Mouse (Mus musculus): ENCODE results near the gene Hspb11. TPM values are rescaled to one million over a fixed set of nuclear protein-coding genes. Genes with fewer than 3 reads are reported as not detected.

Hspb11 gene
- polyA plus RNA-seq, 1 experiment: 27.9 TPM

GRCm38 (mm10) chr4:107260001-107260400 is 6.6 kb downstream of the Hspb11 start:
- Histone ChIP-seq H3K4me3 (no peak overlapping the region), H3ac (ENCODE audit: control insufficient read depth, insufficient read length) (no peak overlapping the region), H3K36me3 (ENCODE audit: control insufficient read depth, insufficient read depth) (peaks cover 4% of the 10 kb centered on the region), H3K79me2 (ENCODE audit: control insufficient read depth, insufficient read depth) (no peaks in the 10 kb centered on the region), H3K27me3 (ENCODE audit: control insufficient read depth, insufficient read depth, insufficient read length) (no peaks in the 10 kb centered on the region), H3K4me2 (ENCODE audit: low read depth) (no peak overlapping the region)
- TF ChIP-seq USF1 (IDR thresholded peaks at IDR 0.05; ENCODE audit: low read depth) (no peak), TCF12 (IDR thresholded peaks at IDR 0.05; ENCODE audit: insufficient read depth, poor library complexity, severe bottlenecking) (no peak), E2F4 (IDR thresholded peaks at IDR 0.05; ENCODE audit: insufficient read depth) (no peak), POLR2AphosphoS2 (IDR thresholded peaks at IDR 0.05; ENCODE audit: insufficient read length, low read depth) (no peak), MAX (IDR thresholded peaks at IDR 0.05; ENCODE audit: low read depth) (no peak), TCF3 (IDR thresholded peaks at IDR 0.05; ENCODE audit: insufficient read length, low read depth) (no peak), CEBPB (IDR thresholded peaks at IDR 0.05; ENCODE audit: insufficient read depth, poor library complexity, severe bottlenecking) (no peak), MYOD1 (IDR thresholded peaks at IDR 0.05; ENCODE audit: control insufficient read depth in 1 of 3, insufficient read length in 2 of 3, low read depth in 2 of 3) (no peak), REST (IDR thresholded peaks at IDR 0.05; ENCODE audit: insufficient read depth, insufficient read length) (no peak), POLR2A (IDR thresholded peaks at IDR 0.05; ENCODE audit: insufficient read length, low read depth) (no peak), SRF (IDR thresholded peaks at IDR 0.05; ENCODE audit: control insufficient read depth, insufficient read length, low read depth) (no peak), MYOG (IDR thresholded peaks at IDR 0.05; ENCODE audit: control insufficient read depth in 1 of 3, insufficient read depth in 1 of 3, insufficient read length in 2 of 3, low read depth in 2 of 3) (no peak)

- Histone ChIP-seq H3K4me2 (ENCODE audit: low read depth) (no peak overlapping the region), H3K36me3 (ENCODE audit: control insufficient read depth, insufficient read depth) (peaks cover 7% of the 10 kb centered on the region), H3K79me2 (ENCODE audit: control insufficient read depth, insufficient read depth) (no peaks in the 10 kb centered on the region), H3K27me3 (ENCODE audit: control insufficient read depth, insufficient read depth, insufficient read length) (no peaks in the 10 kb centered on the region), H3K4me3 (no peak overlapping the region), H3ac (ENCODE audit: control insufficient read depth, insufficient read length) (no peak overlapping the region)
- no peak for TF ChIP-seq USF1 (IDR thresholded peaks at IDR 0.05; ENCODE audit: low read depth)
- no peak for TF ChIP-seq POLR2AphosphoS2 (IDR thresholded peaks at IDR 0.05; ENCODE audit: insufficient read length, low read depth)
- no peak for TF ChIP-seq E2F4 (IDR thresholded peaks at IDR 0.05; ENCODE audit: insufficient read depth)
- no peak for TF ChIP-seq MAX (IDR thresholded peaks at IDR 0.05; ENCODE audit: low read depth)
- TF ChIP-seq REST (IDR thresholded peaks at IDR 0.05; ENCODE audit: insufficient read depth, insufficient read length): no peak
- no peak for TF ChIP-seq SRF (IDR thresholded peaks at IDR 0.05; ENCODE audit: control insufficient read depth, insufficient read length, low read depth)
- TF ChIP-seq TCF12 (IDR thresholded peaks at IDR 0.05; ENCODE audit: insufficient read depth, poor library complexity, severe bottlenecking): no peak
Measured at GRCm38 (mm10) chr4:107273683-107274082, 20.3 kb downstream of the Hspb11 start.

GRCm38 (mm10) chr4:107274511-107274910 is 21.1 kb downstream of the Hspb11 start:
- peaks cover 7% of the 10 kb centered on the region for H3K36me3 ChIP-seq (ENCODE audit: control insufficient read depth, insufficient read depth)
- no peak overlapping the region for H3K4me3 ChIP-seq
- H3K4me2 ChIP-seq (ENCODE audit: low read depth): no peak overlapping the region
- H3ac ChIP-seq (ENCODE audit: control insufficient read depth, insufficient read length): no peak overlapping the region
- no peaks in the 10 kb centered on the region for H3K79me2 ChIP-seq (ENCODE audit: control insufficient read depth, insufficient read depth)
- no peak for TF ChIP-seq MAX (IDR thresholded peaks at IDR 0.05; ENCODE audit: low read depth)
- no peak for TF ChIP-seq TCF12 (IDR thresholded peaks at IDR 0.05; ENCODE audit: insufficient read depth, poor library complexity, severe bottlenecking)
- no peak for TF ChIP-seq POLR2A (IDR thresholded peaks at IDR 0.05; ENCODE audit: insufficient read length, low read depth)
- TF ChIP-seq MYOG (IDR thresholded peaks at IDR 0.05; ENCODE audit: control insufficient read depth in 1 of 3, insufficient read depth in 1 of 3, insufficient read length in 2 of 3, low read depth in 2 of 3): no peak
- TF ChIP-seq POLR2AphosphoS2 (IDR thresholded peaks at IDR 0.05; ENCODE audit: insufficient read length, low read depth): no peak
- no peak for TF ChIP-seq REST (IDR thresholded peaks at IDR 0.05; ENCODE audit: insufficient read depth, insufficient read length)
- TF ChIP-seq TCF3 (IDR thresholded peaks at IDR 0.05; ENCODE audit: insufficient read length, low read depth): no peak
- TF ChIP-seq CEBPB (IDR thresholded peaks at IDR 0.05; ENCODE audit: insufficient read depth, poor library complexity, severe bottlenecking): no peak
- no peak for TF ChIP-seq USF1 (IDR thresholded peaks at IDR 0.05; ENCODE audit: low read depth)
- TF ChIP-seq SRF (IDR thresholded peaks at IDR 0.05; ENCODE audit: control insufficient read depth, insufficient read length, low read depth): no peak
- TF ChIP-seq MYOD1 (IDR thresholded peaks at IDR 0.05; ENCODE audit: control insufficient read depth in 1 of 3, insufficient read length in 2 of 3, low read depth in 2 of 3): no peak
- no peak for TF ChIP-seq E2F4 (IDR thresholded peaks at IDR 0.05; ENCODE audit: insufficient read depth)
- H3K27me3 ChIP-seq (ENCODE audit: control insufficient read depth, insufficient read depth, insufficient read length): no peaks in the 10 kb centered on the region

- H3K4me2 ChIP-seq (ENCODE audit: low read depth): no peak overlapping the region
Measured at GRCm38 (mm10) chr4:107278188-107278707, 24.9 kb downstream of the Hspb11 start.

GRCm38 (mm10) chr4:107280843-107281475 is 27.6 kb downstream of the Hspb11 start:
- Histone ChIP-seq H3K27me3 (ENCODE audit: control insufficient read depth, insufficient read depth, insufficient read length) (no peaks in the 10 kb centered on the region), H3K36me3 (ENCODE audit: control insufficient read depth, insufficient read depth) (peaks cover 3% of the 10 kb centered on the region), H3K4me2 (ENCODE audit: low read depth) (no peak overlapping the region), H3ac (ENCODE audit: control insufficient read depth, insufficient read length) (no peak overlapping the region), H3K4me3 (no peak overlapping the region), H3K79me2 (ENCODE audit: control insufficient read depth, insufficient read depth) (no peaks in the 10 kb centered on the region)
- TF ChIP-seq MYOG (IDR thresholded peaks at IDR 0.05; ENCODE audit: control insufficient read depth in 1 of 3, insufficient read depth in 1 of 3, insufficient read length in 2 of 3, low read depth in 2 of 3) (no peak), MAX (IDR thresholded peaks at IDR 0.05; ENCODE audit: low read depth) (no peak), CEBPB (IDR thresholded peaks at IDR 0.05; ENCODE audit: insufficient read depth, poor library complexity, severe bottlenecking) (no peak), POLR2AphosphoS2 (IDR thresholded peaks at IDR 0.05; ENCODE audit: insufficient read length, low read depth) (no peak), TCF12 (IDR thresholded peaks at IDR 0.05; ENCODE audit: insufficient read depth, poor library complexity, severe bottlenecking) (no peak), TCF3 (IDR thresholded peaks at IDR 0.05; ENCODE audit: insufficient read length, low read depth) (no peak), POLR2A (IDR thresholded peaks at IDR 0.05; ENCODE audit: insufficient read length, low read depth) (no peak), USF1 (IDR thresholded peaks at IDR 0.05; ENCODE audit: low read depth) (no peak), REST (IDR thresholded peaks at IDR 0.05; ENCODE audit: insufficient read depth, insufficient read length) (no peak), MYOD1 (IDR thresholded peaks at IDR 0.05; ENCODE audit: control insufficient read depth in 1 of 3, insufficient read length in 2 of 3, low read depth in 2 of 3) (no peak), E2F4 (IDR thresholded peaks at IDR 0.05; ENCODE audit: insufficient read depth) (no peak)

More at GRCm38 (mm10) chr4:107278188-107278707, 24.9 kb downstream of the Hspb11 start:
- H3ac ChIP-seq (ENCODE audit: control insufficient read depth, insufficient read length): no peak overlapping the region
- H3K4me3 ChIP-seq: no peak overlapping the region
- H3K79me2 ChIP-seq (ENCODE audit: control insufficient read depth, insufficient read depth): no peaks in the 10 kb centered on the region
- no peaks in the 10 kb centered on the region for H3K27me3 ChIP-seq (ENCODE audit: control insufficient read depth, insufficient read depth, insufficient read length)
- peaks cover 7% of the 10 kb centered on the region for H3K36me3 ChIP-seq (ENCODE audit: control insufficient read depth, insufficient read depth)
- TF ChIP-seq CEBPB (IDR thresholded peaks at IDR 0.05; ENCODE audit: insufficient read depth, poor library complexity, severe bottlenecking): no peak

Data from myocyte (in vitro differentiated cells).